ENCODE assay signal across 8 mouse cellular contexts in genomic region chr15:100729281-100729985, GRCm38 (mm10). TPM values are rescaled to one million over a fixed set of nuclear protein-coding genes. Genes with fewer than 3 reads are reported as not detected.
DNase-seq lines count a peak whose midpoint lies in the region; ATAC-seq and TF ChIP-seq lines count a peak whose summit lies in the region.

Gene Galnt6, minus strand, starts transcription at chr15:100729376.

- no peaks in the 10 kb centered on the region for H3K9me3 ChIP-seq in heart, embryonic 13.5 days
- H3K9me3 ChIP-seq in midbrain, postnatal 0 days (ENCODE audit: low read length) = no peaks in the 10 kb centered on the region

- TF ChIP-seq POLR2A in liver, adult 2 months (IDR thresholded peaks at IDR 0.05; ENCODE audit: extremely low read depth, insufficient read depth, low read length) = no peak

- no peak for ATAC-seq in heart, embryonic 13.5 days (ENCODE audit: extremely low read depth, insufficient number of reproducible peaks, low FRiP score, low TSS enrichment)
- peak; percentile 41 for ATAC-seq in granulocyte monocyte progenitor cell, adult 5-6 weeks (replicated peaks; ENCODE audit: poor library complexity, severe bottlenecking)
- no peak for ATAC-seq in midbrain, postnatal 0 days (ENCODE audit: low FRiP score)

- peaks cover 71% of the 10 kb centered on the region for H3K27me3 ChIP-seq in heart, embryonic 13.5 days (replicated peaks)
- H3K27me3 ChIP-seq in liver, adult 2 months (ENCODE audit: control insufficient read depth, insufficient read depth, low read length) = peaks cover 10% of the 10 kb centered on the region
- peaks cover 31% of the 10 kb centered on the region for H3K27me3 ChIP-seq in midbrain, postnatal 0 days (ENCODE audit: insufficient read depth, low read length)

- no peaks in the 10 kb centered on the region for H3K36me3 ChIP-seq in heart, embryonic 13.5 days
- no peaks in the 10 kb centered on the region for H3K36me3 ChIP-seq in liver, adult 2 months (ENCODE audit: control insufficient read depth, insufficient read depth, low read length)
- no peaks in the 10 kb centered on the region for H3K36me3 ChIP-seq in midbrain, postnatal 0 days (ENCODE audit: insufficient read depth, low read length)

- peak within 1 kb of the TSS; percentile 62 for H3K4me2 ChIP-seq in heart, embryonic 13.5 days
- H3K4me2 ChIP-seq in midbrain, postnatal 0 days (ENCODE audit: low read depth, low read length, poor library complexity, severe bottlenecking) = peak within 1 kb of the TSS; percentile 51

- H3K9ac ChIP-seq in heart, embryonic 13.5 days = peak within 1 kb of the TSS; percentile 50
- H3K9ac ChIP-seq in liver, adult 2 months (ENCODE audit: low read depth, low read length) = peak within 1 kb of the TSS; percentile 22
- H3K9ac ChIP-seq in midbrain, postnatal 0 days (replicated peaks; ENCODE audit: low read length, poor library complexity, severe bottlenecking) = peak within 1 kb of the TSS; percentile 29; the same call in 1 of the 2 replicates

- no peak within 1 kb of the TSS for H3K27ac ChIP-seq in heart, embryonic 13.5 days (replicated peaks)
- no peak within 1 kb of the TSS for H3K27ac ChIP-seq in liver, adult 2 months (replicated peaks; ENCODE audit: insufficient read depth, low read depth, low read length)
- H3K27ac ChIP-seq in midbrain, postnatal 0 days (ENCODE audit: low read depth, low read length) = no peak within 1 kb of the TSS

- WGBS in heart, embryonic 13.5 days = 6% methylated on average over 57 of the region's 57 CpGs
- 13% methylated on average over 57 of the region's 57 CpGs for WGBS in liver, adult 2 months
- WGBS in midbrain, postnatal 0 days = 9% methylated on average over 35 of the region's 57 CpGs

- TF ChIP-seq CTCF in liver, adult 2 months (IDR thresholded peaks at IDR 0.05; ENCODE audit: low read depth, low read length) = no peak
- TF ChIP-seq CTCF in midbrain, postnatal 0 days (IDR thresholded peaks at IDR 0.05) = no peak

- no peaks in the 10 kb centered on the region for H3K79me2 ChIP-seq in liver, adult 2 months (ENCODE audit: control insufficient read depth, insufficient read depth, low read length)

- H3K4me3 ChIP-seq in heart, embryonic 13.5 days = peak within 1 kb of the TSS; percentile 39
- H3K4me3 ChIP-seq in liver, adult 2 months (ENCODE audit: insufficient read depth, low read depth, low read length) = peak within 1 kb of the TSS; percentile 43
- peak within 1 kb of the TSS; percentile 35 for H3K4me3 ChIP-seq in midbrain, postnatal 0 days (ENCODE audit: low read depth, low read length)

- no peak for DNase-seq in heart, adult 11 months
- DNase-seq in adrenal gland, postnatal 14 days = peak; percentile 55
- DNase-seq in liver, adult 2 months (ENCODE audit: extremely low read depth, low read depth, low spot score) = no peak
- no peak for DNase-seq in midbrain, postnatal 0 days (ENCODE audit: low spot score)
- DNase-seq in testis, postnatal 14 days (ENCODE audit: low spot score) = peak; percentile 66
- DNase-seq in cerebellum, adult 11 months = no peak

- H3K4me1 ChIP-seq in heart, embryonic 13.5 days = peaks cover 19% of the 10 kb centered on the region
- H3K4me1 ChIP-seq in liver, adult 2 months (ENCODE audit: control insufficient read depth, insufficient read depth, low read length) = no peaks in the 10 kb centered on the region
- H3K4me1 ChIP-seq in midbrain, postnatal 0 days (ENCODE audit: insufficient read depth, low read length) = no peaks in the 10 kb centered on the region

RNA-seq across cellular contexts. Expression of gene Galnt6, which starts in this region (rescaled TPM):
- 0.09 and 0.13 TPM in 2 replicates for polyA plus RNA-seq in heart, embryonic 13.5 days (2015; fragmentation: Nextera tagmentation; extraction: Ambion mirVana)
- 8.1 and 11.9 TPM in 2 replicates for total RNA-seq in adrenal gland, postnatal 14 days (2021)
- total RNA-seq in granulocyte monocyte progenitor cell, adult 5-6 weeks (2014; fragmentation: Nextera tagmentation) = 25.4 and 27.4 TPM in 2 replicates
- total RNA-seq in granulocyte monocyte progenitor cell, adult 5-6 weeks (2017) = 32.5 and 44.6 TPM in 2 replicates
- total RNA-seq in liver, adult 2 months (2014; rRNA removed) = 0.46 and 0.87 TPM in 2 replicates
- 0.20 and 0.42 TPM in 2 replicates for polyA plus RNA-seq in liver, adult 2 months (2012; rRNA removed)
- total RNA-seq in midbrain, postnatal 0 days (2014; rRNA removed) = 0.16 and 0.71 TPM in 2 replicates
- polyA plus RNA-seq in midbrain, postnatal 0 days (2015; fragmentation: Nextera tagmentation; extraction: Ambion mirVana) = 0.20 and 0.22 TPM in 2 replicates

Comparison
In these comparisons a context has a peak if more than half of its experiments do, and no peak if none do; other contexts are left out.
1. DNase-seq: peak in adrenal gland, postnatal 14 days (single experiment) and testis, postnatal 14 days (single experiment); none in heart, adult 11 months (single experiment), liver, adult 2 months (single experiment), midbrain, postnatal 0 days (single experiment) and cerebellum, adult 11 months (single experiment).
2. Peak in every context shown above with its lines, with median percentiles within 50 percentile points of each other: H3K4me3 ChIP-seq and H3K9ac ChIP-seq.